ENCODE assay signal across 32 mouse cellular contexts in the genomic region with DNA sequence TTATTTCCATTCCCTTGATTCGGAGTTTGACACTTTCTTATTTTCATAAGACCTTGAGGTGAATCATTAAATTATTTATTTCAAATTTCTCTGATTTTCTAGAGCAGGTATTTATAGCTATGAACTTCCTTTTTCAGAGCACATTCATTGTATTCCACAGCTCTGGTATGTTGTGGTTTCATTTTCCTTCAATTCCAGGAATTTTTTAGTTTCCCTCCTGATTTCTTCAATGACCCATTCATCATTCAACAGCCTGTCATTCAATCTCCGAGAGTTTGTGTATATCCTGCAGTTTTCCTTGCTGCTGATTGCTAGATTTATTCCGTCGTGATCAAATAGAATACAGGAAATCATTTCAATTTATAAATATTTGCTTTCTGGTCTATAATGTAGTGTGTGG.
"Had no signal": no experiment of that assay in that cellular context is flagged by ENCODE, and none has a peak within 500 bp of the region (broad histone marks: within the 10 kb centered on the region; RNA-seq: fewer than 3 reads in every experiment).

No protein-coding gene starts in this region.

- H3K4me2 ChIP-seq: limb, embryonic 12.5 days; limb, embryonic 13.5 days; limb, embryonic 15.5 days; liver, embryonic 11.5 days; liver, embryonic 12.5 days; liver, embryonic 13.5 days; liver, embryonic 15.5 days; lung, embryonic 14.5 days; lung, embryonic 15.5 days; midbrain, embryonic 11.5 days; midbrain, embryonic 12.5 days; midbrain, embryonic 13.5 days; midbrain, embryonic 15.5 days; neural tube, embryonic 12.5 days had no signal

- H3K9me3 ChIP-seq: limb, embryonic 10.5 days; limb, embryonic 12.5 days; limb, embryonic 13.5 days; limb, embryonic 15.5 days; liver, embryonic 12.5 days; liver, embryonic 13.5 days; liver, embryonic 15.5 days; lung, embryonic 15.5 days; midbrain, embryonic 10.5 days; midbrain, embryonic 12.5 days; midbrain, embryonic 13.5 days; midbrain, embryonic 15.5 days; neural tube, embryonic 12.5 days had no signal

- DNase-seq: left cerebral cortex, postnatal 4 days; liver; liver, embryonic 13.5 days; liver, postnatal 0 days; lung, adult 18-20 months; lung, adult 2 months; lung, embryonic 14.5 days; lung, postnatal 10 days; lung, postnatal 14 days; lung, postnatal 36 days; lung, postnatal 4 days; midbrain, embryonic 14.5 days had no signal

- ATAC-seq: liver, embryonic 12.5 days; liver, postnatal 0 days; lung, postnatal 0 days; midbrain, embryonic 13.5 days; midbrain, embryonic 15.5 days; midbrain, embryonic 16.5 days had no signal

- H3K9ac ChIP-seq: limb, embryonic 12.5 days; limb, embryonic 13.5 days; limb, embryonic 15.5 days; liver, embryonic 12.5 days; liver, embryonic 13.5 days; liver, embryonic 14.5 days; liver, embryonic 15.5 days; liver, postnatal 0 days; lung, embryonic 14.5 days; lung, embryonic 15.5 days; midbrain, embryonic 12.5 days; midbrain, embryonic 13.5 days; midbrain, embryonic 15.5 days; neural tube, embryonic 12.5 days had no signal

- H3K27me3 ChIP-seq: limb, embryonic 12.5 days; limb, embryonic 13.5 days; limb, embryonic 15.5 days; liver, embryonic 12.5 days; liver, embryonic 13.5 days; liver, embryonic 15.5 days; lung, embryonic 15.5 days; midbrain, embryonic 12.5 days; midbrain, embryonic 13.5 days; midbrain, embryonic 15.5 days; neural tube, embryonic 12.5 days had no signal

- H3K27ac ChIP-seq: limb, embryonic 10.5 days; limb, embryonic 12.5 days; limb, embryonic 13.5 days; limb, embryonic 15.5 days; liver, embryonic 12.5 days; liver, embryonic 13.5 days; liver, embryonic 14.5 days; liver, embryonic 15.5 days; lung, embryonic 15.5 days; macrophage; midbrain, embryonic 10.5 days; midbrain, embryonic 12.5 days; midbrain, embryonic 13.5 days; midbrain, embryonic 15.5 days; neural tube, embryonic 12.5 days had no signal

- H3K4me3 ChIP-seq: limb, embryonic 10.5 days; limb, embryonic 12.5 days; limb, embryonic 13.5 days; limb, embryonic 15.5 days; liver, embryonic 12.5 days; liver, embryonic 13.5 days; liver, embryonic 15.5 days; lung, embryonic 15.5 days; megakaryocyte, embryonic 14.5 days; midbrain, embryonic 10.5 days; midbrain, embryonic 12.5 days; midbrain, embryonic 13.5 days; midbrain, embryonic 15.5 days; myocyte; neural tube, embryonic 12.5 days had no signal

- H3K4me1 ChIP-seq: limb, embryonic 10.5 days; limb, embryonic 12.5 days; limb, embryonic 13.5 days; limb, embryonic 15.5 days; liver, embryonic 12.5 days; liver, embryonic 13.5 days; liver, embryonic 15.5 days; lung, embryonic 15.5 days; megakaryocyte, embryonic 14.5 days; midbrain, embryonic 10.5 days; midbrain, embryonic 12.5 days; midbrain, embryonic 13.5 days; midbrain, embryonic 15.5 days; neural tube, embryonic 12.5 days had no signal

- H3K36me3 ChIP-seq: limb, embryonic 10.5 days; limb, embryonic 12.5 days; limb, embryonic 13.5 days; limb, embryonic 15.5 days; liver, embryonic 12.5 days; liver, embryonic 13.5 days; liver, embryonic 15.5 days; lung, embryonic 15.5 days; midbrain, embryonic 10.5 days; midbrain, embryonic 12.5 days; midbrain, embryonic 13.5 days; midbrain, embryonic 15.5 days; neural tube, embryonic 12.5 days had no signal
